Mouse (Mus musculus): ENCODE results near the gene Tmem45a.

Tmem45a gene

GRCm38 (mm10) chr16:56795481-56796139, 90.4 kb downstream of the Tmem45a start, which contains the start of gene Adgrg7:
TSS of gene Adgrg7 (minus strand) at chr16:56795855.
- DNase-seq (ENCODE audit: low spot score): no peak

DNA sequence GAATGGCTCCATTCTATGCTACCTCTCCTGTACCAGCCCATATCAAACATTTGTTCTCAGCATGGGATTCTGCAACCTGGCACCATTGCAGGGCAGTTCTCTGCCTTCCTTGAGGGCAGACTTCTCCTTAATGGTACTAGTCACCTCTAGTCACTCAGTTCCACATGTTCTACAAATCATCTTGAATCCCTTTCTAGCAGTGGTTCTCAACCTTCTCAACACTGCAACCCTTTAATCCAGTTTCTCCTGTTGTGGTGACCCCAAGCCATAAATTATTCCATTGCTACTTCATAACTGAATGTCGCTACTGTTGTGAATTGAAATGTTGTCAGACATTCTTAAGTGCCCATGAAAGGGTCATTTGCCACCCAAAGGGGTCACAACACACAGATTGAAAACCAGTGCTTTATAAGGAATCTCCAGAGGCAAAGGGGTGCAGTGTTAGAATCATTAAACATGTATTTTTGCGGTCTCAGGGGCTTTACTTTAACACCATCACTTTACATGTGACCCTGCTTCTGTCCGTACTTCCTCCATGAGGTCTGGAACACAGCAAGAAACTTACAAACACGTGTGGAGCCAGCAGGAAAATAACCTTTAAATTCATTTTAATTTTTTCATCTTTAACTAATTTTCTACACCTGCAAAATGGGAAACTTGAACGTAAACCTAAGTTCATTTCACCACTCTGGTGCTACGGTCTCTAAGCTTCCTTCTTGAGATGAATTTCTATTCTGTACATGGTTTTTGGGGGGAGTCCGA, 91.4 kb downstream of the Tmem45a start:
- no peak for DNase-seq (ENCODE audit: low spot score)

GRCm38 (mm10) chr16:56793778-56794177, 92.2 kb downstream of the Tmem45a start:
- DNase-seq (ENCODE audit: low spot score): no peak

- DNase-seq (ENCODE audit: low spot score): no peak
Measured at GRCm38 (mm10) chr16:56785943-56786342, 100.0 kb downstream of the Tmem45a start.

- DNase-seq (ENCODE audit: low spot score): no peak
Measured at GRCm38 (mm10) chr16:56771163-56772105, 114.5 kb downstream of the Tmem45a start.

All from ovary, postnatal 10 days (tissue).